Mouse (Mus musculus): ENCODE results near the gene Alpk1.

The Alpk1 gene

DNA sequence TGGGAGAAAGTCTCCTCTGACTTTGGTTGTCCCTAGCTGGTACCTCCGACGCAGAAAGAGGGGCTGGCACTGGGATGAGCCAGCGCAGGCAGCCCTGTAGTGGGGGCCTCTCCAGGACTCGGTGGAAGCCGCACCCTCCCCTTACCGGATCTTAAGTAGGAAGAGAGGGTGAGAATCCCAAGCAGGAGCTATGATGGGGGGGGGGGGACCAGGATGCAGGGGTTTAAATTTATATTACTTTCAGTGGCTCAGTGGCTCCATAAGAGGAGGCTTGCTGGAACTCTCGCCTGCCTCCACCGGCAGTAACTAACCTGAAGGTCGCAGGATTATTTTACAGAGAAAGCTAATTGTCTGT lies 152.4 kb downstream of the Alpk1 start:
- DNase-seq = no peak

DNA sequence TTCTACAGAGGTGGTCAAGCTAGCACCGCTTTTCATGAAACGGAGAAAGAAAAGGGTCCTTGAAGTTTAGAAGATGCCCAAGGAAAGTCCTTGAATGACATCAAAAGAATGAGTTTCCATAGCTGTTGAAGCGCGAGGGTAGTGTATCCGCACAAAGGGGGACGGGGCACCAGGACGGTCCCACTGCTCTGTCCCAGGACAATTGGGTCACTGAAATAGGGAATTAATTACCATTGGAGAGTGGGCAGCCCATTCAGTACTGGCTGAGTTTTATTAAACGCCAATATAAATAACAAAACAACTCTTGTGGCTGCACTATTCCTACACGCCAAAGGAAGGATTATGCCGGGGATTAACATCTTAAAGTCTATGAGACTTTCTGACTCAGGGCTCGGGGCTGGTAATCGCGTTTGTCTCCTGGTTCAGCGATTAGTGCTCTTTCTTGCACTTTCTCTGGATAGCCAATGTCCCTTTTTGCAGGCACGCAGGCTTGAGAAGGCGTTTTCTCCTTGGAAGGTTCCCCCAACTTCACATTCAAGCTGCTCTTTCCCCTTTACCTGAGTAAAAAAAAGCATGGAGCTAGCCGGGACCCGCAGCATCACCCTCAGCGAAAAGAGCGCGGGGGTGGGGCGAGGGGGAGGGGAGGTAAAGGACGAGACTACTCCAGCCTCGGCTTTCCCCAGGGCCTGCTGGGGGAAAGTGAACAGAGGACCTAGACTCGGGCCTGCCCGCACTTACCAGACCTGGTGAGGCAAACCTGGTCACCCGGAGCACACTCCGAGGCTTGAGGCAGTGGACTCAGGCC lies 153.0 kb downstream of the Alpk1 start:
- no peak for DNase-seq

DNA sequence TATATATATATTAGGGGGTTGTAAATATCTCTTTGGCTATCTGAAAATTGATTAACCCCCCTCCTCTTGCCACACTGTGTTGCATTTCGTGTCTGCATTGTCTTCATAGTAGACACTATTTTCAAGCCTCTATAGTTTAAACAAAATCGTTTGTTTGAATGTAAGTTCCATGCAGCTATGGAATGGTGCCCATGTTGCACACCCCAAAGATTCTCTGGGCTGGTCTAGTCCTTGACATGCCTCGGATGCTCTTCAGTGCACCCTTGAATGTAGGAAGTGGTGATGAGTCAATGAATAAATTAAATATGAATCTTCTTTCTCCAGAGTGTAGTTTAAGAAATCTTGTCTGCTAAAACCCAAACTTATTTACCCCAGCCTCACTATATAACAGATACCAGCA lies 153.8 kb downstream of the Alpk1 start:
- DNase-seq = no peak

DNA sequence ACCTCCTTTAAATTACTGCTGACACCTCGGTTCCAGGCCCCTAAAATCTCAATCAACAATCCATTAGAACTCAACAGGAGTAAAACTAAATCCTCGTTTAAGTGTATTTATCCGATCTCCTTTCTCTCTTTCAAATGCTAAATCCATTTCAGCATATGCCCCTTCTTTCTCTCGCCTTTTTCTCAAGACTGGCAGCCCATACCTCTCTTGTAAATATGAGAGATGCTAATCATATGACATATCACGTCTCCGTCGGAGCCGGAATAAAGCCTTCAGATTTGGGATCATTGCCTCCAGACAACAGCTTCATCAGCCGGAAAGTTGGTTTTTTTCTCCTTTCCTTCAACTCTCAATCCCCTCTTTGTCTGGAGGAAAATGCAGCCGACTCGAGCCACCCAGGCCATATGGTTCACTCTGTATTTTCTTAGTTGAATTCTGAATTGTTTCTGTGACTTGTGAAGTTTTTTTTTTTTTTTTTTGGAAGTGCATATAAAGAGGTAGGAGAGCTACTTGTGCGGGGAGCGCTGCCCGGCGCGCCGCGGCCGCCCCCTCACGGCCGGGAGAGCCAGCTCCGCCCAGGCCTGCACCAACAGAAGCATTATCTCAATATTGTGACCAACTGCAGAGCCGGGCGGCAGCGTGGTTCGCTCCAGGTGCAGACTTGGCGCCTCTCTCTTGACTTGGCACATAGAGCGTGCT lies 154.5 kb downstream of the Alpk1 start:
- DNase-seq = no peak

DNA sequence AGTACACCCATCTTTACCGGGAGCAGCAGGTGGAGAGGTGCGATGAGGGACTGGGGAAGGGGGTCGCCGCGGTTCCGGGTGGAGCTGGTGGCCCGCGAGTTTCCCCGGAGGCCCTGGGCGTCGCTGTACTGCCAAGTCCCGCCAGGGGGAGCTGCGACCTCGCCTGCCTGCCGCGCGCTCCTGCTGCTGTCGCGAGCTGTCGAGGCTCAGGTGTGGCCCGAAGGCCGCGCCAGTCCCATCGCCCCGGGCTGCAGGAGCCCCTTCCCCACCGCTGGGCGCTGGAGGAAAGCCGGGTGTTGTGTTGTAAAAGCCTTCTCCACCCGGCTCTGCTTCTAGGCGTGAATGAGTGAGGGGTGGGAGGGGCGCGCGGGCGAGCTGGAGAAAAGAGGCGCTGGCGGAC lies 155.0 kb downstream of the Alpk1 start:
- DNase-seq = peak; percentile 15 to 48

Measured in cerebellum, adult 18-20 months (tissue).